Comparison of ENCODE assay signal across 17 mouse cellular contexts in the genomic region with DNA sequence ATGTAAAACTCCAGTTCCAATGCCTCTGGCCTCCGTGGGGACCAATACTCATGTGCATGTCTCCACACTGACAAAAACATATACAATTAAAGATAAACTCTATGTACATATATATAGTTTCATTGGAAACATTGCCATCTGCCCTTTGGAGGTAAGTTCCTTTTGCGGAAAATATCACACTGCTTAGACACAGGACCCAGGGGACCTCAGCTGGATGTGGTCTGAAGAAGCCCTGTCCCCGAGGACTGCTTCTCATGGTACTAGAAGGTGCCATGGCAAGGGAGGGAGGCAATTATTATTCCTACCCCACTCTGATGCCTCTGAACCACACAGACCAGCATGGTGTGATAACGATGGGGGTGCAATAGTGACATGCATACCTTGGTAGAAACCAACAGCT.
"Had no signal": no experiment of that assay in that cellular context is flagged by ENCODE, and none has a peak within 500 bp of the region (broad histone marks: within the 10 kb centered on the region; RNA-seq: fewer than 3 reads in every experiment).

No protein-coding gene starts in this region.

- H3K9me3 ChIP-seq: liver, embryonic 15.5 days; lung, embryonic 15.5 days; megakaryocyte, embryonic 14.5 days; midbrain, embryonic 13.5 days; neural tube, embryonic 12.5 days had no signal

- H3K36me3 ChIP-seq: liver, embryonic 15.5 days; lung, embryonic 15.5 days; midbrain, embryonic 13.5 days; neural tube, embryonic 12.5 days had no signal

- H3K4me1 ChIP-seq: liver, embryonic 15.5 days; neural tube, embryonic 12.5 days had no signal

- H3K27me3 ChIP-seq: liver, embryonic 15.5 days; lung, embryonic 15.5 days; megakaryocyte, embryonic 14.5 days; midbrain, embryonic 13.5 days; neural tube, embryonic 12.5 days had no signal

- H3K9ac ChIP-seq: liver, embryonic 15.5 days; liver, postnatal 0 days; lung, embryonic 15.5 days; midbrain, embryonic 13.5 days; neural tube, embryonic 12.5 days had no signal

- H3K4me3 ChIP-seq: liver, embryonic 15.5 days; lung, embryonic 15.5 days; megakaryocyte, embryonic 14.5 days; midbrain, embryonic 13.5 days; neural tube, embryonic 12.5 days had no signal

- DNase-seq: liver, postnatal 0 days; lung, adult 2 months; lung, postnatal 14 days; lung, postnatal 36 days; right cerebral cortex, postnatal 14 days; thymus, adult 18-20 months; thymus, postnatal 14 days; thymus, postnatal 36 days had no signal

- H3K27ac ChIP-seq: liver, embryonic 15.5 days; lung, embryonic 15.5 days; macrophage; midbrain, embryonic 13.5 days; neural tube, embryonic 12.5 days had no signal

- H3K4me2 ChIP-seq: liver, embryonic 15.5 days; lung, embryonic 15.5 days; midbrain, embryonic 11.5 days; midbrain, embryonic 13.5 days; neural tube, embryonic 12.5 days had no signal

- ATAC-seq: liver, postnatal 0 days; lung, postnatal 0 days; midbrain, embryonic 13.5 days; midbrain, embryonic 16.5 days had no signal
